Mouse (Mus musculus) gastrocnemius, postnatal 14 days (tissue): ENCODE results near the gene Sgms1. TPM values are rescaled to one million over a fixed set of nuclear protein-coding genes. Genes with fewer than 3 reads are reported as not detected.

Experiments used
- DNase-seq: peaks from one replicate; pipeline ENCODE4 v3.0.0; 2021; ENCODE audit warnings: mixed read lengths
- intact Hi-C: fragments of 180-260 bp; cut with DNase I; formaldehyde crosslinking; loops from one replicate; pipeline ENCODE4 v1.15.1; 2025; ENCODE audit warnings: low total_unique reads
- total RNA-seq, 2 experiments: library from RNA; stranded (reverse); gene quantifications; 2 replicates each; pipeline ENCODE4 v1.2.3; 2021

Gene Sgms1
- total RNA-seq, 2 experiments from 2014 or later = 35.2 to 55.0 TPM

DNA sequence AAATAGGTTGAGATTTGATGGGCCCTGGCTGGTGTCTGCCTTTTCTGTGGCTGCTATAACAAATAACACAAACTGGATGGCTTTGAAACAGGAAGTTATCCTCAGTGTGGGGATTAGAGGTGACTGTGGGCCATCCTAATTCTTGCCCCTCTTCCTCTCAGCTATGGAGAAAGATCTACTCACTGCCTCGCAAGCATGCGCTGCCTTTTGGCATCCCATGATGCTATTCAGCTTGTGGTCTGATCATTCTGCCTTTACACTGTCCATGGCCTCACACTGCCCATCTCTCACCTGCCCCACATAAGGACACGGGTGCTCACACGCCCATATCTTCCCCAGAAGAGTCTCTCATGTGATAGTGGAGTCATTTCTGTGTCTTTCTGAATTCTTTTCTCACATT lies 213.5 kb downstream of the Sgms1 start:
- no peak for DNase-seq
- intact Hi-C loops = no loop called here

- no peak for DNase-seq
- intact Hi-C loops = no loop called here
These were observed 214.5 kb downstream of the Sgms1 start for GRCm38 (mm10) chr19:32175013-32175412.

DNA sequence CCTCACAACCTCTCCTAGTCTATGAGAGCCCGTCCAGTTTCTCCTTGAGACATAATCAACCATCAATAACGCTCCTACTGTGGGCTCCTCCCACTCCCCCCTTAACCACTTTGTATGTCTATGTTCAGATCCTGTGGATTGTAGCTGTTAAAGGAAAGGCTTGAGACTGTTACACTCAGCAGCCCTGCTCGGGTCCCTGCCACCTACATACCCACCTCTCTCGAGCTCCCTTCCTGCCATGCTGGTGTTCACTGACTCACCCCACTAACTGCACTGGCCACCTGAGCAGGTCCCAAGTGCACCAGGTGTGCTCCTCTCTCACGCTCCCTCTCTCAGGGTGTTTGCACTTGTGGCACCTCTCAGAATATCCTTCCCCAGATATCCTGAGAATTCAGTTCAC lies 215.0 kb downstream of the Sgms1 start:
- DNase-seq = no peak
- intact Hi-C loops = no loop called here

- DNase-seq = no peak
- intact Hi-C loops = no loop called here
These were observed 215.9 kb downstream of the Sgms1 start for GRCm38 (mm10) chr19:32173522-32174184.

DNA sequence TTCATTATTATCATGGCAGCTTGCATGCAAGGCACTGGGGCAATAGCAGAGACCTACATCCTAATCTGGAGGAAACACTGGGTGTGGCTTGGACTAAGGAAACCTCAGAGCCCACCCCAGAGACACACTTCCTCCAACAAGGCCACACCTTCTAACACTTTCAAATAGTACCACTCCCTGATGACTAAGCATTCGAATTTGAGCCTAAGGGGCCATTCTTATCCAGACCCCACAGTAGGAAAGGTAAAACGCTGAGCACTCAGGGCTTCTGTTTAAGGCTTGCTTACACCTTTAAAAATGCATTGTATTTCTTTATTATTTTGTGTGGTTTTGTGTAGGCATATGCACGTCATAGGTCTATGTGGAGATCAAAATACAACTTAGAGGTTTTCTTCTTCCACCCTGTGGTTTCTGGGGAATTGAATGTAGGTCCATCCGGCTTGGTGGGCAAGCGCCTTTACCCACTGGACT lies 217.0 kb downstream of the Sgms1 start:
- intact Hi-C loops = no loop called here
- DNase-seq = no peak

- no peak for DNase-seq
- intact Hi-C loops = no loop called here
These were observed 217.5 kb downstream of the Sgms1 start for GRCm38 (mm10) chr19:32171981-32172380.

- peak; percentile 84 for DNase-seq
- intact Hi-C loops = no loop called here
These were observed 219.6 kb downstream of the Sgms1 start for GRCm38 (mm10) chr19:32169634-32170540.

GRCm38 (mm10) chr19:32168031-32168430 lies 221.5 kb downstream of the Sgms1 start:
- DNase-seq = no peak
- intact Hi-C loops = no loop called here

GRCm38 (mm10) chr19:32166823-32167605 lies 222.5 kb downstream of the Sgms1 start:
- intact Hi-C loops = no loop called here
- no peak for DNase-seq

GRCm38 (mm10) chr19:32165711-32166110 lies 223.8 kb downstream of the Sgms1 start:
- no peak for DNase-seq
- intact Hi-C loops = no loop called here

- intact Hi-C loops = no loop called here
- DNase-seq = no peak
These were observed 225.4 kb downstream of the Sgms1 start for GRCm38 (mm10) chr19:32164128-32164527.

DNA sequence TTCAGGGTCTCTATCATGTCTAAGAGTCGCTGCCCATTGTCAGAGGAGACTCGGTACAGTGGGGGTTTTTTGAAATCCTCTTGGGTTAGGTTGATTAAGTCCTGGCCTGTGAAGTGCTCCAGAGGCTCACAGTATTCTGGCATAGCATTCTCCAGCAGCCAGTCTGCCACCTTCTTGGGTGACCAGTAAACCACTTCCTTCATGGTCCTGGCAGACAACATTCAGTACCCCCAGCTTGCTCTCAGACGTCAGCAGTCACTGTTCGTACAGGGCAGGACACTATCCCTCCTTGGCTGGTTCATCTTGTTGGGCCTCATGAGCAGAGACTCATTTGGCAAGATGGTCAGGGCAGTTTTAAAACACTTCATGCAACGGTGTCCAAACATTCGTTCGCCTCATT lies 229.6 kb downstream of the Sgms1 start:
- intact Hi-C loops = no loop called here
- DNase-seq = no peak

DNA sequence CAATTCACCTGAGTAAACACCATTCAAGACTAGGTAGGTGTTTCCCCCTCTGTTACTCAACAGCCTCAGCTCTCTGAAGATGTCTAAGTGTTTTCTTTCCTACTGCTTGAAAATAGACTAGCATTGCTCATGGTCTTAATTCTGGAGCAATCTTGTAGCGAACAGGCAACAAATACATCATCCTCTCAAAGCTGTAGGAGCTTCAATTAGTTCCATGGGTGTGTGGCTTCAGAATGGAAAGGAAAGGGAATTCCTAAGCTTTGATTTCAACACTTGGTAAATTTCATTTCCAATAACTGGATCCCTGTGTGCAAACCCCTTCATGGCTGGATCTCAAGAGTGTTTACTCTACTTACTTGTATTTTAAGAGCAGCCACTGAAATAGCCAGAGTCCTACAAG lies 230.3 kb downstream of the Sgms1 start:
- no peak for DNase-seq
- intact Hi-C loops = no loop called here

DNA sequence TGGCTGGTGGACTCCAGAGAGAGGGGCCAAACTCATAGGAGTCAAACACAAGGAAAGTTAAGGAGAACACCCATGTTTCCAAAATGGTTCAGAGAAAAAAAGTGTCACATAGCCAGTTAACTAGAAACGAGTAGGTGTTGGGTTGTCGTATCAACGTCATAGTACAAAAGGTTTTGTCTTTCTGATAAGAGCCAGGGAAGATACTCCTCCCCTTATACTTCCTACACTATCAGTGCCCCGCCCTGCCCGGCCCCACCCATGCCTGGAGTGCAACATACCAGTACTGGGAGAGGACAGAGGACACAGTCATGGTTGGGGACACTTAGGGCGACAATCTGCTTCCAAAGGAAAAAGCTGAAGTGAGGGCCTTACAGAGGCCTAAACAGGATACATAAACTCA lies 232.5 kb downstream of the Sgms1 start:
- DNase-seq = no peak
- intact Hi-C loops = no loop called here

GRCm38 (mm10) chr19:32152529-32152928 lies 237.0 kb downstream of the Sgms1 start:
- intact Hi-C loops = no loop called here
- no peak for DNase-seq

DNA sequence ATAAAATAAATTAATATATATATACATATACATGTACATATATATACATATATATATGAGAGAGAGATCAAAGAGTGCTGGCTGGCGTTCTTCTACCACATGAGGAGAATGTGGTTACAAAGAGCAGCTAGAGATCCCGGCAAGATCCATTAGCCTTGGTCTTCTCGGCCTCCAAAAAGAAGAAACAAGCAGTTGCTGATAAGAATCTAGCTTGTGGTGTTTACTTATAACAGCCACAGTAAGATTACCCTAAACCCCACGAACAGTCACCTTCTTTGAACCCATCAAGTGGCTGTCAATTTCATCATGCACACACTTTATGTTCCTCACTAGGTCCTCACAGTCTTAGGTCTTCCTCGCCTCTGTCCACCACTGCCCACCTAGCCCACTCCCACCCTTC lies 240.8 kb downstream of the Sgms1 start:
- intact Hi-C loops = no loop called here
- DNase-seq = no peak

GRCm38 (mm10) chr19:32142383-32142782 lies 247.1 kb downstream of the Sgms1 start:
- intact Hi-C loops = no loop called here
- no peak for DNase-seq

DNA sequence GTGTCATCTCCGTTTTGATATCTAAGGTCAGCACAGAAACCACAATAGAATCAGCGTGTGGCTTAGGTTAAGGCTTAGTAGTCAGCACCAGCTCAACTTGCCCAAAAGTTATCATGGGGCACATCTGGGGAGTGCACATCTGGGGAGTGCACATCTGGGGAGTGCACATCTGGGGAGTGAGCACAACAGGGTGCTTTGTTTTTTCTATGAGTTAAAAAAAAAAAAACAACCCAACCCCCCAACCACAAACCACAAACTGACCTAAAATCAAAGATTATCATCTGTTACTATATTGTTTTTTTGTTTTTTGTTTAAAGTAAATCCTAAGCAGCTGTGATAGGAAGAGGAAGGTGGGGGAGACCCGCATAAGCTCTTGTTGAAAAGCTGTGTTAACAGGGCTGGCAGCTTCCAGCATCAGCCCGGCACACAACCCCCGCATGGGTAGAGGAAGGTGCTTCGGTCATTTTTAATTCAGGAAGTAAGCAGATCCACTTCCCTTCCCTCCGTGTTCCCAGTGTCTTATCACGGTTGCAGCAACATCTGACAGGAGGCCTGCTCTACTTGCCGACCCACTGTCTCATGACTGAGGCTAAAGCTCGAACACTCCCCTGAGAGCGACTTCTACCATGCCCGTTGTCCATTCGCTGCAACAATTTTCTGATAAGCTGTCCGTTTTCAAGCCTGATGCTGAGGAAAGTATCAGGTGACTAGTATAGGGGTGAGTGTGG lies 251.0 kb downstream of the Sgms1 start:
- no peak for DNase-seq
- intact Hi-C loops = no loop called here

- DNase-seq = no peak
- intact Hi-C loops = no loop called here
These were observed 251.6 kb downstream of the Sgms1 start for GRCm38 (mm10) chr19:32137904-32138303.
